Mouse (Mus musculus): Measurements from ENCODE around the gene Pak4. TPM values are rescaled to one million over a fixed set of nuclear protein-coding genes. Genes with fewer than 3 reads are reported as not detected.

Gene Pak4
- 36.9 and 41.8 TPM in 2 replicates for polyA plus RNA-seq (2012; rRNA removed)

GRCm38 (mm10) chr7:28597642-28598446 lies at the start of gene Pak4, which contains the start of gene Samd4b:
TSS of gene Pak4 (minus strand) at chr7:28598185.
TSS of gene Samd4b (minus strand) at chr7:28598144.
- peak; percentile 100 for DNase-seq
- WGBS: 1% methylated on average over 66 of the region's 66 CpGs
- H3K27ac ChIP-seq (ENCODE audit: insufficient read depth, low read depth, low read length): peak within 1 kb of the TSS; percentile 90
- peaks cover 24% of the 10 kb centered on the region for H3K4me1 ChIP-seq (ENCODE audit: control insufficient read depth, insufficient read depth, low read length)
- no peaks in the 10 kb centered on the region for H3K27me3 ChIP-seq (replicated peaks; ENCODE audit: control insufficient read depth, insufficient read depth, low read length)
- H3K36me3 ChIP-seq (ENCODE audit: control insufficient read depth, insufficient read depth, low read length): no peaks in the 10 kb centered on the region
- H3K4me3 ChIP-seq (ENCODE audit: insufficient read depth, low read depth, low read length): peak within 1 kb of the TSS; percentile 72
- TF ChIP-seq POLR2A (IDR thresholded peaks at IDR 0.05; ENCODE audit: low read depth, low read length): no peak
- TF ChIP-seq CTCF (conservative IDR thresholded peaks at IDR 0.05; ENCODE audit: insufficient read depth, insufficient read length, low read depth, low read length): no peak

GRCm38 (mm10) chr7:28647016-28647415 lies 49.0 kb upstream of the Pak4 start:
- H3K27ac ChIP-seq (ENCODE audit: insufficient read depth, low read depth, low read length): no peak overlapping the region
- TF ChIP-seq POLR2A (IDR thresholded peaks at IDR 0.05; ENCODE audit: low read depth, low read length): no peak
- 0 out of 2 replicates have a peak, but pooled peaks have one; percentile 17 for TF ChIP-seq CTCF (conservative IDR thresholded peaks at IDR 0.05; ENCODE audit: insufficient read depth, insufficient read length, low read depth, low read length)
- no peaks in the 10 kb centered on the region for H3K4me1 ChIP-seq (ENCODE audit: control insufficient read depth, insufficient read depth, low read length)
- DNase-seq: no peak
- 45% methylated on average over 7 of the region's 7 CpGs for WGBS
- no peak overlapping the region for H3K4me3 ChIP-seq (ENCODE audit: insufficient read depth, low read depth, low read length)
- no peaks in the 10 kb centered on the region for H3K27me3 ChIP-seq (replicated peaks; ENCODE audit: control insufficient read depth, insufficient read depth, low read length)
- no peaks in the 10 kb centered on the region for H3K36me3 ChIP-seq (ENCODE audit: control insufficient read depth, insufficient read depth, low read length)

GRCm38 (mm10) chr7:28645947-28646475 lies 48.0 kb upstream of the Pak4 start:
- Histone ChIP-seq H3K4me3 (ENCODE audit: insufficient read depth, low read depth, low read length) (no peak overlapping the region), H3K27me3 (replicated peaks; ENCODE audit: control insufficient read depth, insufficient read depth, low read length) (no peaks in the 10 kb centered on the region), H3K27ac (ENCODE audit: insufficient read depth, low read depth, low read length) (no peak overlapping the region), H3K4me1 (ENCODE audit: control insufficient read depth, insufficient read depth, low read length) (no peaks in the 10 kb centered on the region), H3K36me3 (ENCODE audit: control insufficient read depth, insufficient read depth, low read length) (no peaks in the 10 kb centered on the region)
- no peak for DNase-seq
- WGBS: 86% methylated on average over 2 of the region's 2 CpGs
- TF ChIP-seq POLR2A (IDR thresholded peaks at IDR 0.05; ENCODE audit: low read depth, low read length) (no peak), CTCF (conservative IDR thresholded peaks at IDR 0.05; ENCODE audit: insufficient read depth, insufficient read length, low read depth, low read length) (no peak)

GRCm38 (mm10) chr7:28645366-28645765 lies 47.4 kb upstream of the Pak4 start:
- no peak for DNase-seq
- WGBS: 76% methylated on average over 6 of the region's 6 CpGs
- Histone ChIP-seq H3K4me3 (ENCODE audit: insufficient read depth, low read depth, low read length) (no peak overlapping the region), H3K27ac (ENCODE audit: insufficient read depth, low read depth, low read length) (no peak overlapping the region), H3K27me3 (replicated peaks; ENCODE audit: control insufficient read depth, insufficient read depth, low read length) (no peaks in the 10 kb centered on the region), H3K4me1 (ENCODE audit: control insufficient read depth, insufficient read depth, low read length) (no peaks in the 10 kb centered on the region), H3K36me3 (ENCODE audit: control insufficient read depth, insufficient read depth, low read length) (no peaks in the 10 kb centered on the region)
- TF ChIP-seq POLR2A (IDR thresholded peaks at IDR 0.05; ENCODE audit: low read depth, low read length): no peak
- no peak for TF ChIP-seq CTCF (conservative IDR thresholded peaks at IDR 0.05; ENCODE audit: insufficient read depth, insufficient read length, low read depth, low read length)

GRCm38 (mm10) chr7:28641546-28641945 lies 43.6 kb upstream of the Pak4 start:
- no peak for TF ChIP-seq POLR2A (IDR thresholded peaks at IDR 0.05; ENCODE audit: low read depth, low read length)
- TF ChIP-seq CTCF (conservative IDR thresholded peaks at IDR 0.05; ENCODE audit: insufficient read depth, insufficient read length, low read depth, low read length): no peak
- no peak for DNase-seq
- H3K27me3 ChIP-seq (replicated peaks; ENCODE audit: control insufficient read depth, insufficient read depth, low read length): no peaks in the 10 kb centered on the region
- H3K36me3 ChIP-seq (ENCODE audit: control insufficient read depth, insufficient read depth, low read length): no peaks in the 10 kb centered on the region
- no peaks in the 10 kb centered on the region for H3K4me1 ChIP-seq (ENCODE audit: control insufficient read depth, insufficient read depth, low read length)
- no peak overlapping the region for H3K4me3 ChIP-seq (ENCODE audit: insufficient read depth, low read depth, low read length)
- H3K27ac ChIP-seq (ENCODE audit: insufficient read depth, low read depth, low read length): no peak overlapping the region
- WGBS: 37% methylated on average over 8 of the region's 8 CpGs

- 16% methylated on average over 8 of the region's 8 CpGs for WGBS
- H3K4me3 ChIP-seq (ENCODE audit: insufficient read depth, low read depth, low read length): no peak overlapping the region
- no peaks in the 10 kb centered on the region for H3K36me3 ChIP-seq (ENCODE audit: control insufficient read depth, insufficient read depth, low read length)
- no peak overlapping the region for H3K27ac ChIP-seq (ENCODE audit: insufficient read depth, low read depth, low read length)
- no peaks in the 10 kb centered on the region for H3K4me1 ChIP-seq (ENCODE audit: control insufficient read depth, insufficient read depth, low read length)
- peak; percentile 43 for DNase-seq
- no peaks in the 10 kb centered on the region for H3K27me3 ChIP-seq (replicated peaks; ENCODE audit: control insufficient read depth, insufficient read depth, low read length)
- TF ChIP-seq CTCF (conservative IDR thresholded peaks at IDR 0.05; ENCODE audit: insufficient read depth, insufficient read length, low read depth, low read length) (no peak), POLR2A (IDR thresholded peaks at IDR 0.05; ENCODE audit: low read depth, low read length) (no peak)
These were observed 39.5 kb upstream of the Pak4 start for GRCm38 (mm10) chr7:28637511-28637910.

GRCm38 (mm10) chr7:28634128-28634527 lies 36.1 kb upstream of the Pak4 start:
- H3K4me3 ChIP-seq (ENCODE audit: insufficient read depth, low read depth, low read length): no peak overlapping the region
- H3K36me3 ChIP-seq (ENCODE audit: control insufficient read depth, insufficient read depth, low read length): no peaks in the 10 kb centered on the region
- no peak for TF ChIP-seq CTCF (conservative IDR thresholded peaks at IDR 0.05; ENCODE audit: insufficient read depth, insufficient read length, low read depth, low read length)
- no peak for TF ChIP-seq POLR2A (IDR thresholded peaks at IDR 0.05; ENCODE audit: low read depth, low read length)
- no peaks in the 10 kb centered on the region for H3K27me3 ChIP-seq (replicated peaks; ENCODE audit: control insufficient read depth, insufficient read depth, low read length)
- no peaks in the 10 kb centered on the region for H3K4me1 ChIP-seq (ENCODE audit: control insufficient read depth, insufficient read depth, low read length)
- WGBS: 43% methylated on average over 4 of the region's 4 CpGs
- H3K27ac ChIP-seq (ENCODE audit: insufficient read depth, low read depth, low read length): no peak overlapping the region
- DNase-seq: no peak
